Mouse (Mus musculus): ENCODE results near the gene Ntng1. TPM values are rescaled to one million over a fixed set of nuclear protein-coding genes. Genes with fewer than 3 reads are reported as not detected.

Ntng1 gene
- polyA plus RNA-seq, 1 experiment = 0.02 TPM

GRCm38 (mm10) chr3:109804145-109804544 is 339.7 kb downstream of the Ntng1 start:
- H3K27me3 ChIP-seq (ENCODE audit: control insufficient read depth, insufficient read depth, insufficient read length) = no peaks in the 10 kb centered on the region
- H3K4me3 ChIP-seq (ENCODE audit: insufficient read depth, poor library complexity, severe bottlenecking) = no peak overlapping the region
- no peaks in the 10 kb centered on the region for H3K79me2 ChIP-seq (ENCODE audit: control insufficient read depth, insufficient read depth)
- no peak for TF ChIP-seq MYOG (IDR thresholded peaks at IDR 0.05; ENCODE audit: control insufficient read depth, extremely low read depth, insufficient read length)
- TF ChIP-seq CEBPB (IDR thresholded peaks at IDR 0.05; ENCODE audit: low read depth) = no peak
- no peak for TF ChIP-seq MYOD1 (IDR thresholded peaks at IDR 0.05; ENCODE audit: control insufficient read depth, insufficient read length, low read depth)
- no peaks in the 10 kb centered on the region for H3K36me3 ChIP-seq (ENCODE audit: control insufficient read depth, insufficient read depth)
- no peaks in the 10 kb centered on the region for H3K79me3 ChIP-seq (ENCODE audit: low read depth)
- H3ac ChIP-seq (ENCODE audit: control insufficient read depth, insufficient read length, low read depth) = no peak overlapping the region

- Histone ChIP-seq H3K79me3 (ENCODE audit: low read depth) (no peaks in the 10 kb centered on the region), H3ac (ENCODE audit: control insufficient read depth, insufficient read length, low read depth) (no peak overlapping the region), H3K79me2 (ENCODE audit: control insufficient read depth, insufficient read depth) (no peaks in the 10 kb centered on the region), H3K27me3 (ENCODE audit: control insufficient read depth, insufficient read depth, insufficient read length) (no peaks in the 10 kb centered on the region), H3K4me3 (ENCODE audit: insufficient read depth, poor library complexity, severe bottlenecking) (no peak overlapping the region), H3K36me3 (ENCODE audit: control insufficient read depth, insufficient read depth) (no peaks in the 10 kb centered on the region)
- TF ChIP-seq CEBPB (IDR thresholded peaks at IDR 0.05; ENCODE audit: low read depth) (no peak), MAX (IDR thresholded peaks at IDR 0.05) (no peak), FOSL1 (IDR thresholded peaks at IDR 0.05; ENCODE audit: insufficient read depth, low read length, poor library complexity, severe bottlenecking) (no peak), USF1 (IDR thresholded peaks at IDR 0.05; ENCODE audit: low read depth) (no peak), MYOG (IDR thresholded peaks at IDR 0.05; ENCODE audit: control insufficient read depth, extremely low read depth, insufficient read length) (no peak), MYOD1 (IDR thresholded peaks at IDR 0.05; ENCODE audit: control insufficient read depth, insufficient read length, low read depth) (no peak), CTCF (IDR thresholded peaks at IDR 0.05; ENCODE audit: control insufficient read depth, insufficient read depth, insufficient read length) (no peak)
These were observed 340.2 kb downstream of the Ntng1 start for GRCm38 (mm10) chr3:109803616-109804015.

GRCm38 (mm10) chr3:109797354-109797753 is 346.5 kb downstream of the Ntng1 start:
- Histone ChIP-seq H3K79me2 (ENCODE audit: control insufficient read depth, insufficient read depth) (no peaks in the 10 kb centered on the region), H3K4me3 (ENCODE audit: insufficient read depth, poor library complexity, severe bottlenecking) (no peak overlapping the region), H3K27me3 (ENCODE audit: control insufficient read depth, insufficient read depth, insufficient read length) (no peaks in the 10 kb centered on the region), H3K36me3 (ENCODE audit: control insufficient read depth, insufficient read depth) (no peaks in the 10 kb centered on the region), H3ac (ENCODE audit: control insufficient read depth, insufficient read length, low read depth) (no peak overlapping the region), H3K79me3 (ENCODE audit: low read depth) (no peaks in the 10 kb centered on the region)
- TF ChIP-seq CEBPB (IDR thresholded peaks at IDR 0.05; ENCODE audit: low read depth) (no peak), USF1 (IDR thresholded peaks at IDR 0.05; ENCODE audit: low read depth) (no peak), MYOG (IDR thresholded peaks at IDR 0.05; ENCODE audit: control insufficient read depth, extremely low read depth, insufficient read length) (no peak), MYOD1 (IDR thresholded peaks at IDR 0.05; ENCODE audit: control insufficient read depth, insufficient read length, low read depth) (no peak), MAX (IDR thresholded peaks at IDR 0.05) (no peak), CTCF (IDR thresholded peaks at IDR 0.05; ENCODE audit: control insufficient read depth, insufficient read depth, insufficient read length) (no peak), FOSL1 (IDR thresholded peaks at IDR 0.05; ENCODE audit: insufficient read depth, low read length, poor library complexity, severe bottlenecking) (no peak)

- TF ChIP-seq CTCF (IDR thresholded peaks at IDR 0.05; ENCODE audit: control insufficient read depth, insufficient read depth, insufficient read length) = no peak
- no peak for TF ChIP-seq FOSL1 (IDR thresholded peaks at IDR 0.05; ENCODE audit: insufficient read depth, low read length, poor library complexity, severe bottlenecking)
- TF ChIP-seq CEBPB (IDR thresholded peaks at IDR 0.05; ENCODE audit: low read depth) = no peak
- TF ChIP-seq MAX (IDR thresholded peaks at IDR 0.05) = no peak
- TF ChIP-seq USF1 (IDR thresholded peaks at IDR 0.05; ENCODE audit: low read depth) = no peak
- no peak for TF ChIP-seq MYOG (IDR thresholded peaks at IDR 0.05; ENCODE audit: control insufficient read depth, extremely low read depth, insufficient read length)
- TF ChIP-seq MYOD1 (IDR thresholded peaks at IDR 0.05; ENCODE audit: control insufficient read depth, insufficient read length, low read depth) = no peak
- Histone ChIP-seq H3K36me3 (ENCODE audit: control insufficient read depth, insufficient read depth) (no peaks in the 10 kb centered on the region), H3K79me3 (ENCODE audit: low read depth) (no peaks in the 10 kb centered on the region), H3ac (ENCODE audit: control insufficient read depth, insufficient read length, low read depth) (no peak overlapping the region), H3K79me2 (ENCODE audit: control insufficient read depth, insufficient read depth) (no peaks in the 10 kb centered on the region), H3K27me3 (ENCODE audit: control insufficient read depth, insufficient read depth, insufficient read length) (no peaks in the 10 kb centered on the region), H3K4me3 (ENCODE audit: insufficient read depth, poor library complexity, severe bottlenecking) (no peak overlapping the region)
These were observed 360.6 kb downstream of the Ntng1 start for GRCm38 (mm10) chr3:109783231-109783630.

GRCm38 (mm10) chr3:109782289-109782951 is 361.4 kb downstream of the Ntng1 start:
- TF ChIP-seq MAX (IDR thresholded peaks at IDR 0.05) (no peak), CTCF (IDR thresholded peaks at IDR 0.05; ENCODE audit: control insufficient read depth, insufficient read depth, insufficient read length) (peak; percentile 2)
- H3K27me3 ChIP-seq (ENCODE audit: control insufficient read depth, insufficient read depth, insufficient read length) = no peaks in the 10 kb centered on the region

GRCm38 (mm10) chr3:109781917-109782288 is 361.9 kb downstream of the Ntng1 start:
- TF ChIP-seq MYOD1 (IDR thresholded peaks at IDR 0.05; ENCODE audit: control insufficient read depth, insufficient read length, low read depth) (no peak), FOSL1 (IDR thresholded peaks at IDR 0.05; ENCODE audit: insufficient read depth, low read length, poor library complexity, severe bottlenecking) (no peak), MYOG (IDR thresholded peaks at IDR 0.05; ENCODE audit: control insufficient read depth, extremely low read depth, insufficient read length) (no peak), MAX (IDR thresholded peaks at IDR 0.05) (no peak), CEBPB (IDR thresholded peaks at IDR 0.05; ENCODE audit: low read depth) (no peak), CTCF (IDR thresholded peaks at IDR 0.05; ENCODE audit: control insufficient read depth, insufficient read depth, insufficient read length) (no peak), USF1 (IDR thresholded peaks at IDR 0.05; ENCODE audit: low read depth) (no peak)
- Histone ChIP-seq H3ac (ENCODE audit: control insufficient read depth, insufficient read length, low read depth) (no peak overlapping the region), H3K79me2 (ENCODE audit: control insufficient read depth, insufficient read depth) (no peaks in the 10 kb centered on the region), H3K36me3 (ENCODE audit: control insufficient read depth, insufficient read depth) (no peaks in the 10 kb centered on the region), H3K4me3 (ENCODE audit: insufficient read depth, poor library complexity, severe bottlenecking) (no peak overlapping the region), H3K27me3 (ENCODE audit: control insufficient read depth, insufficient read depth, insufficient read length) (no peaks in the 10 kb centered on the region), H3K79me3 (ENCODE audit: low read depth) (no peaks in the 10 kb centered on the region)

More at GRCm38 (mm10) chr3:109782289-109782951, 361.4 kb downstream of the Ntng1 start:
- Histone ChIP-seq H3K4me3 (ENCODE audit: insufficient read depth, poor library complexity, severe bottlenecking) (no peak overlapping the region), H3ac (ENCODE audit: control insufficient read depth, insufficient read length, low read depth) (no peak overlapping the region), H3K79me3 (ENCODE audit: low read depth) (no peaks in the 10 kb centered on the region), H3K79me2 (ENCODE audit: control insufficient read depth, insufficient read depth) (no peaks in the 10 kb centered on the region), H3K36me3 (ENCODE audit: control insufficient read depth, insufficient read depth) (no peaks in the 10 kb centered on the region)
